Mouse (Mus musculus) heart, adult 2 months (tissue): ENCODE results near the gene Olfr1501. TPM values are rescaled to one million over a fixed set of nuclear protein-coding genes. Genes with fewer than 3 reads are reported as not detected.
"Not testable (repeated sequence)": the region's sequence is repeated elsewhere in the genome, so short reads cannot be mapped to it uniquely, and the experiment has no call there.

ENCODE experiments used
- DNase-seq, 2 experiments: peaks; one replicate each; pipeline ENCODE4 v3.0.0; 2021
- H3K27ac ChIP-seq: fragments of 200-600 bp; 2 replicates; pipeline ENCODE4 v1.8.1; 2022
- H3K27me3 ChIP-seq: fragments of 200-500 bp; 2 replicates; pipeline ENCODE4 v1.6.1; 2012; ENCODE audit warnings: mild to moderate bottlenecking, low read length, inconsistent platforms, mixed read lengths; ENCODE audit not compliant: control insufficient read depth, insufficient read depth
- H3K36me3 ChIP-seq: fragments of 200-500 bp; 2 replicates; pipeline ENCODE4 v1.6.1; 2012; ENCODE audit warnings: low read length, inconsistent platforms; ENCODE audit not compliant: control insufficient read depth, insufficient read depth
- H3K4me1 ChIP-seq: fragments of 200-500 bp; 2 replicates; pipeline ENCODE4 v1.6.1; 2011; ENCODE audit warnings: low read length; ENCODE audit not compliant: control insufficient read depth, insufficient read depth
- H3K4me3 ChIP-seq: fragments of 200-600 bp; 2 replicates; pipeline ENCODE4 v1.8.1; 2022
- H3K79me2 ChIP-seq: fragments of 200-500 bp; replicated peaks from 2 replicates; pipeline ENCODE4 v1.6.1; 2012; ENCODE audit warnings: mild to moderate bottlenecking, inconsistent platforms, low read length, moderate library complexity, mixed read lengths; ENCODE audit not compliant: control insufficient read depth, insufficient read depth
- H3K9ac ChIP-seq: fragments of 200-500 bp; 2 replicates; pipeline ENCODE4 v1.6.1; 2012; ENCODE audit warnings: low read depth, mild to moderate bottlenecking, control low read depth, inconsistent platforms, low read length, mixed read lengths
- CTCF ChIP-seq: fragments of 200-600 bp; IDR thresholded peaks from 2 replicates; pipeline ENCODE4 v1.8.1; 2022; ENCODE audit warnings: antibody characterized with exemption, mild to moderate bottlenecking, moderate library complexity
- EP300 ChIP-seq: fragments of 200-500 bp; IDR thresholded peaks from 2 replicates; pipeline ENCODE4 v1.6.1; 2011; ENCODE audit warnings: low read depth, low read length, control low read depth; ENCODE audit not compliant: insufficient read depth
- POLR2A ChIP-seq: fragments of 200-500 bp; IDR thresholded peaks from 2 replicates; pipeline ENCODE4 v1.6.1; 2011; ENCODE audit warnings: mild to moderate bottlenecking, low read depth, low read length, control low read depth; ENCODE audit not compliant: insufficient read depth
- WGBS: fragments of 180-500 bp; shearing (Covaris S2); methylation state at CpG from one replicate; pipeline ENCODE4 v1.1.7; 2018; 5-methylcytosine and 5-hydroxymethylcytosine counted together
- intact Hi-C: fragments of 180-260 bp; cut with DNase I; formaldehyde crosslinking; loops from one replicate; pipeline ENCODE4 v1.15.1; 2025
- long read RNA-seq: library from polyadenylated mRNA; stranded (forward); transcript quantifications from one replicate; pipeline ENCODE4 v2.0.0, GENCODE M21; 2021
- polyA plus RNA-seq: library from polyadenylated mRNA; depleted of rRNA; stranded (reverse); fragments of >200 nt; gene quantifications from 2 replicates; pipeline ENCODE4 v1.2.3, GENCODE M21; 2012; rRNA removed
- total RNA-seq, 2 experiments: library from RNA; stranded (reverse); gene quantifications; 2 replicates each; pipeline ENCODE4 v1.2.3; 2021

Gene Olfr1501
- not detected for total RNA-seq
- polyA plus RNA-seq = not detected in 2 replicates
- long read RNA-seq = 0 reads

DNA sequence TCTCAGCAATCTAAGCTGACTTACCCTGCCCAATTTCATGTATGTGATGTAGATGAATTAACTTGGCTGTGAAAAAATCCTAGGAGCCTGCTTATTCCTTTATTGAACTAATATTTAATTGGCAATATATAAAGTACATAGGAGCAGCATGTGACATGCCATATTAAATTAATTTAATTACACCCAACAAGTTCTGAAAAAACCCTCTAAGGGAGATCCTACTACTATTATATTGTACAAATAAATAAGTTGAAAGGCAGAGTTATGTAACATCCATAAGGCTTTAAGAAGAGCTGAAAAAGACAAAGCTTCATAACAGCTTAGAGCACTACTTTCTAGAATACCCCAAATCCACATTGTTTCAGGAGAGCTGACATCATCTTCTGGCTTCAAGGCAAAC, at the start of gene Olfr1501:
Olfr1501 (minus strand) TSS at position 101 of the 400 bp plus-strand sequence.
- H3K36me3 ChIP-seq, H3K27ac ChIP-seq, intact Hi-C loops, H3K27me3 ChIP-seq, H3K79me2 ChIP-seq, H3K4me3 ChIP-seq, H3K4me1 ChIP-seq, DNase-seq, H3K9ac ChIP-seq: not testable (repeated sequence)

GRCm38 (mm10) chr19:13897828-13898227, 47.3 kb upstream of the Olfr1501 start, which contains the start of gene Olfr1504:
Gene Olfr1504 (minus strand): TSS chr19:13897928.
- WGBS = 40% methylated on average over 1 of the region's 1 CpGs
- intact Hi-C loops = no loop called here
- Histone ChIP-seq H3K27me3 (no peaks in the 10 kb centered on the region), H3K9ac (no peak within 1 kb of the TSS), H3K79me2 (no peaks in the 10 kb centered on the region), H3K27ac (no peak within 1 kb of the TSS), H3K4me1 (no peaks in the 10 kb centered on the region), H3K4me3 (no peak within 1 kb of the TSS), H3K36me3 (no peaks in the 10 kb centered on the region)
- TF ChIP-seq CTCF (no peak), POLR2A (no peak), EP300 (no peak)
- DNase-seq = no peak

- no peaks in the 10 kb centered on the region for H3K79me2 ChIP-seq
- H3K4me1 ChIP-seq = no peaks in the 10 kb centered on the region
- H3K4me3 ChIP-seq = no peak within 1 kb of the TSS
- TF ChIP-seq POLR2A (no peak), EP300 (no peak), CTCF (no peak)
- no peaks in the 10 kb centered on the region for H3K27me3 ChIP-seq
- WGBS = 56% methylated on average over 1 of the region's 1 CpGs
- no peaks in the 10 kb centered on the region for H3K36me3 ChIP-seq
- DNase-seq = no peak
- H3K9ac ChIP-seq = no peak within 1 kb of the TSS
- intact Hi-C loops = no loop called here
- no peak within 1 kb of the TSS for H3K27ac ChIP-seq
These were observed 11.0 kb upstream of the Olfr1501 start, which contains the start of gene Olfr1502 for GRCm38 (mm10) chr19:13861495-13861894. Gene Olfr1502 (plus strand): TSS chr19:13861795.

DNA sequence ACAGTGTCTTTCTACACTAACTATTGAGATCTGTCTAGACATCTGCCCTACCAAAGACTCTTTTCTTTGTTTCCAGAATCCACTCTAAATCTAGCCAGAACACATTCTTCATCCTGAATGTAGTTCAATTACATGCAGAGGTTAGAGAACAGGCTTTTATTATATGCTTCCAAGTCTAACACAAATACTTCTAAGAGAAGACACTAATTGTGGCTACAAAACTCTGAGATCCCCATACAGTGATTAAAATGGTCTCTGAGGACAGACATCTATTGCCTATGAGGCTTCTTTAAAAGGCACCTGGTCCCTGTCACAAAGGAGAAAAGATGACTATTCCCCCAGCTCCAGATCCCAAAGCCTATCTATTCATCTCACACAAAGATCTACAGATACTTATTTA, 20.1 kb downstream of the Olfr1501 start, which contains the start of gene Olfr1500:
Olfr1500 (minus strand) TSS at position 101 of the 400 bp plus-strand sequence.
- TF ChIP-seq EP300 (no peak), POLR2A (no peak), CTCF (no peak)
- Histone ChIP-seq H3K27ac (no peak within 1 kb of the TSS), H3K4me1 (no peaks in the 10 kb centered on the region), H3K36me3 (no peaks in the 10 kb centered on the region), H3K27me3 (no peaks in the 10 kb centered on the region), H3K79me2 (no peaks in the 10 kb centered on the region), H3K9ac (no peak within 1 kb of the TSS), H3K4me3 (no peak within 1 kb of the TSS)
- no peak for DNase-seq
- intact Hi-C loops = no loop called here

DNA sequence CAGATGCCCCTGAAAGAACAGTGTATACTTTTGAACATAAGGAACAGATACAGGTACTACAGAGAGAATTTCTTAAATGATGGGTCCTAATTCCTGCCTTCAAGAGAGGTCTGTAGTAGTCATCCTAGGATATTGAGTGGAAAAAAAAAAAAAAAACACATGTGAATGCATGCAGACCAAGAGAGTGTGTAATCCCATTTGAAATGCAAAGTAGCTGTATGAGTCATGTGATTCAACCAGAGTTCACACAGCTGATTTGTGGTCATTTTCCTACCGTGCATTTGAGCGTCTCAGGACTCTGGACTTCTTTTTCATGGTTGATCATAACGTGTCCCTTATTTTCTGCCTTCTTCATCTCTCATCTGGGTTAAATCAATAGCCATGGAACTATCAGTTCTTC, 22.0 kb downstream of the Olfr1501 start:
- Histone ChIP-seq H3K79me2 (no peaks in the 10 kb centered on the region), H3K4me3 (no peak overlapping the region), H3K27ac (no peak overlapping the region), H3K4me1 (no peaks in the 10 kb centered on the region), H3K9ac (no peak overlapping the region), H3K27me3 (no peaks in the 10 kb centered on the region), H3K36me3 (no peaks in the 10 kb centered on the region)
- DNase-seq = no peak
- intact Hi-C loops = no loop called here
- WGBS = 73% methylated on average over 3 of the region's 3 CpGs
- TF ChIP-seq EP300 (no peak), CTCF (no peak), POLR2A (no peak)

- no peak overlapping the region for H3K4me3 ChIP-seq
- H3K9ac ChIP-seq = no peak overlapping the region
- 35% methylated on average over 5 of the region's 5 CpGs for WGBS
- H3K79me2 ChIP-seq = no peaks in the 10 kb centered on the region
- H3K27ac ChIP-seq = no peak overlapping the region
- intact Hi-C loops = no loop called here
- H3K36me3 ChIP-seq = no peaks in the 10 kb centered on the region
- no peak for DNase-seq
- no peaks in the 10 kb centered on the region for H3K4me1 ChIP-seq
- TF ChIP-seq CTCF (no peak), EP300 (no peak), POLR2A (no peak)
- no peaks in the 10 kb centered on the region for H3K27me3 ChIP-seq
These were observed 29.6 kb downstream of the Olfr1501 start for GRCm38 (mm10) chr19:13820847-13821246.

- DNase-seq = no peak
- no peak within 1 kb of the TSS for H3K4me3 ChIP-seq
- H3K27ac ChIP-seq = no peak within 1 kb of the TSS
- H3K36me3 ChIP-seq = no peaks in the 10 kb centered on the region
- TF ChIP-seq POLR2A = no peak
- no peak for TF ChIP-seq CTCF
- TF ChIP-seq EP300 = no peak
- H3K9ac ChIP-seq = no peak within 1 kb of the TSS
- H3K79me2 ChIP-seq = no peaks in the 10 kb centered on the region
- no peaks in the 10 kb centered on the region for H3K27me3 ChIP-seq
- no peaks in the 10 kb centered on the region for H3K4me1 ChIP-seq
- intact Hi-C loops = no loop called here
These were observed 31.1 kb downstream of the Olfr1501 start, which contains the start of gene Olfr1499 for GRCm38 (mm10) chr19:13819347-13819746. Gene Olfr1499 (minus strand): TSS chr19:13819447.
